Mouse (Mus musculus): Measurements from ENCODE around the gene Ackr1. TPM values are rescaled to one million over a fixed set of nuclear protein-coding genes. Genes with fewer than 3 reads are reported as not detected.

Ackr1 gene
- polyA plus RNA-seq, 1 experiment from 2014 or later: 0.78 TPM

- H3K36me3 ChIP-seq: no peaks in the 10 kb centered on the region
- H3K9me3 ChIP-seq (replicated peaks): no peaks in the 10 kb centered on the region
- 34% methylated on average over 6 of the region's 6 CpGs for WGBS
- H3K4me3 ChIP-seq: no peak overlapping the region
- peak; percentile 77 for DNase-seq (ENCODE audit: low spot score)
- peaks cover 20% of the 10 kb centered on the region for H3K27me3 ChIP-seq (ENCODE audit: low read depth, poor library complexity, severe bottlenecking)
- H3K4me1 ChIP-seq: peaks cover 9% of the 10 kb centered on the region
- no peak overlapping the region for H3K27ac ChIP-seq
Observed at GRCm38 (mm10) chr1:173361651-173362050, 28.1 kb upstream of the Ackr1 start.

- Histone ChIP-seq H3K4me1 (peaks cover 8% of the 10 kb centered on the region), H3K27me3 (ENCODE audit: low read depth, poor library complexity, severe bottlenecking) (peaks cover under 1% of the 10 kb centered on the region; the same call in 1 of the 2 replicates), H3K36me3 (no peaks in the 10 kb centered on the region), H3K9me3 (replicated peaks) (no peaks in the 10 kb centered on the region), H3K27ac (no peak overlapping the region), H3K4me3 (no peak overlapping the region)
- no peak for DNase-seq (ENCODE audit: low spot score)
- WGBS: 76% methylated on average over 4 of the region's 4 CpGs
Observed at GRCm38 (mm10) chr1:173359590-173360290, 26.2 kb upstream of the Ackr1 start.

GRCm38 (mm10) chr1:173357799-173358198 lies 24.2 kb upstream of the Ackr1 start:
- Histone ChIP-seq H3K36me3 (no peaks in the 10 kb centered on the region), H3K9me3 (replicated peaks) (no peaks in the 10 kb centered on the region), H3K27me3 (ENCODE audit: low read depth, poor library complexity, severe bottlenecking) (no peaks in the 10 kb centered on the region), H3K4me1 (peaks cover 8% of the 10 kb centered on the region), H3K27ac (no peak overlapping the region), H3K4me3 (no peak overlapping the region)
- 53% methylated on average over 4 of the region's 4 CpGs for WGBS
- DNase-seq (ENCODE audit: low spot score): no peak

- 80% methylated on average over 2 of the region's 2 CpGs for WGBS
- Histone ChIP-seq H3K27me3 (ENCODE audit: low read depth, poor library complexity, severe bottlenecking) (no peaks in the 10 kb centered on the region), H3K4me3 (no peak overlapping the region), H3K9me3 (replicated peaks) (no peaks in the 10 kb centered on the region), H3K36me3 (no peaks in the 10 kb centered on the region), H3K4me1 (peaks cover 8% of the 10 kb centered on the region), H3K27ac (no peak overlapping the region)
- no peak for DNase-seq (ENCODE audit: low spot score)
Observed at GRCm38 (mm10) chr1:173356699-173357098, 23.1 kb upstream of the Ackr1 start.

GRCm38 (mm10) chr1:173355107-173355846 lies 21.7 kb upstream of the Ackr1 start:
- 85% methylated on average over 7 of the region's 7 CpGs for WGBS
- Histone ChIP-seq H3K9me3 (replicated peaks) (no peaks in the 10 kb centered on the region), H3K4me3 (no peak overlapping the region), H3K4me1 (peaks cover 12% of the 10 kb centered on the region), H3K27me3 (ENCODE audit: low read depth, poor library complexity, severe bottlenecking) (no peaks in the 10 kb centered on the region), H3K27ac (no peak overlapping the region), H3K36me3 (no peaks in the 10 kb centered on the region)
- no peak for DNase-seq (ENCODE audit: low spot score)

GRCm38 (mm10) chr1:173350372-173350957 lies 16.9 kb upstream of the Ackr1 start, which contains the start of gene Aim2:
TSS of gene Aim2 (plus strand) at chr1:173350879.
- DNase-seq (ENCODE audit: low spot score): no peak
- Histone ChIP-seq H3K9me3 (replicated peaks) (no peaks in the 10 kb centered on the region), H3K27me3 (ENCODE audit: low read depth, poor library complexity, severe bottlenecking) (no peaks in the 10 kb centered on the region), H3K27ac (peak within 1 kb of the TSS; percentile 63), H3K36me3 (no peaks in the 10 kb centered on the region), H3K4me1 (peaks cover 13% of the 10 kb centered on the region), H3K4me3 (peak within 1 kb of the TSS; percentile 40)
- 14% methylated on average over 10 of the region's 10 CpGs for WGBS

GRCm38 (mm10) chr1:173349946-173350345 lies 16.4 kb upstream of the Ackr1 start:
- H3K27ac ChIP-seq: peak overlapping the region; percentile 63
- no peaks in the 10 kb centered on the region for H3K36me3 ChIP-seq
- peak overlapping the region; percentile 40 for H3K4me3 ChIP-seq
- WGBS: 4% methylated on average over 6 of the region's 6 CpGs
- peak; percentile 53 for DNase-seq (ENCODE audit: low spot score)
- H3K9me3 ChIP-seq (replicated peaks): no peaks in the 10 kb centered on the region
- no peaks in the 10 kb centered on the region for H3K27me3 ChIP-seq (ENCODE audit: low read depth, poor library complexity, severe bottlenecking)
- H3K4me1 ChIP-seq: peaks cover 13% of the 10 kb centered on the region

- no peaks in the 10 kb centered on the region for H3K36me3 ChIP-seq
- H3K4me1 ChIP-seq: peaks cover 13% of the 10 kb centered on the region
- H3K27ac ChIP-seq: no peak overlapping the region
- H3K9me3 ChIP-seq (replicated peaks): no peaks in the 10 kb centered on the region
- no peak overlapping the region for H3K4me3 ChIP-seq
- 82% methylated on average over 5 of the region's 5 CpGs for WGBS
- no peaks in the 10 kb centered on the region for H3K27me3 ChIP-seq (ENCODE audit: low read depth, poor library complexity, severe bottlenecking)
- no peak for DNase-seq (ENCODE audit: low spot score)
Observed at GRCm38 (mm10) chr1:173349192-173349591, 15.6 kb upstream of the Ackr1 start.

GRCm38 (mm10) chr1:173348527-173348926 lies 15.0 kb upstream of the Ackr1 start:
- 13% methylated on average over 1 of the region's 1 CpGs for whole genome bisulfite sequencing
- Histone ChIP-seq H3K4me1 (peaks cover 13% of the 10 kb centered on the region), H3K27ac (no peak overlapping the region), H3K4me3 (no peak overlapping the region), H3K27me3 (ENCODE audit: low read depth, poor library complexity, severe bottlenecking) (no peaks in the 10 kb centered on the region), H3K36me3 (no peaks in the 10 kb centered on the region), H3K9me3 (replicated peaks) (no peaks in the 10 kb centered on the region)
- DNase-seq (ENCODE audit: low spot score): no peak

- no peaks in the 10 kb centered on the region for H3K27me3 ChIP-seq (ENCODE audit: low read depth, poor library complexity, severe bottlenecking)
- 91% methylated on average over 4 of the region's 4 CpGs for WGBS
- DNase-seq (ENCODE audit: low spot score): no peak
- H3K4me1 ChIP-seq: peaks cover 7% of the 10 kb centered on the region
- H3K4me3 ChIP-seq: no peak overlapping the region
- no peak overlapping the region for H3K27ac ChIP-seq
- no peaks in the 10 kb centered on the region for H3K36me3 ChIP-seq
- no peaks in the 10 kb centered on the region for H3K9me3 ChIP-seq (replicated peaks)
Observed at GRCm38 (mm10) chr1:173345112-173345511, 11.6 kb upstream of the Ackr1 start.

GRCm38 (mm10) chr1:173343934-173344333 lies 10.4 kb upstream of the Ackr1 start:
- no peaks in the 10 kb centered on the region for H3K27me3 ChIP-seq (ENCODE audit: low read depth, poor library complexity, severe bottlenecking)
- no peak overlapping the region for H3K4me3 ChIP-seq
- peaks cover 5% of the 10 kb centered on the region for H3K4me1 ChIP-seq
- DNase-seq (ENCODE audit: low spot score): no peak
- H3K36me3 ChIP-seq: no peaks in the 10 kb centered on the region
- H3K9me3 ChIP-seq (replicated peaks): no peaks in the 10 kb centered on the region
- no peak overlapping the region for H3K27ac ChIP-seq
- WGBS: 90% methylated on average over 3 of the region's 3 CpGs

GRCm38 (mm10) chr1:173342425-173342824 lies 8.9 kb upstream of the Ackr1 start:
- Histone ChIP-seq H3K4me3 (no peak overlapping the region), H3K4me1 (no peaks in the 10 kb centered on the region), H3K27ac (no peak overlapping the region), H3K36me3 (no peaks in the 10 kb centered on the region), H3K9me3 (replicated peaks) (no peaks in the 10 kb centered on the region), H3K27me3 (ENCODE audit: low read depth, poor library complexity, severe bottlenecking) (no peaks in the 10 kb centered on the region)
- DNase-seq (ENCODE audit: low spot score): no peak
- WGBS: 88% methylated on average over 1 of the region's 1 CpGs

- Histone ChIP-seq H3K9me3 (replicated peaks) (no peaks in the 10 kb centered on the region), H3K36me3 (no peaks in the 10 kb centered on the region), H3K27ac (no peak overlapping the region), H3K4me1 (no peaks in the 10 kb centered on the region), H3K4me3 (no peak overlapping the region), H3K27me3 (ENCODE audit: low read depth, poor library complexity, severe bottlenecking) (no peaks in the 10 kb centered on the region)
- 8% methylated on average over 2 of the region's 2 CpGs for WGBS
- peak; percentile 69 for DNase-seq (ENCODE audit: low spot score)
Observed at GRCm38 (mm10) chr1:173339543-173339942, 6.0 kb upstream of the Ackr1 start.

Measured in limb, embryonic 10.5 days (tissue).